ENCODE assay signal across 25 mouse cellular contexts in genomic region chr11:70288102-70288501, GRCm38 (mm10). TPM values are rescaled to one million over a fixed set of nuclear protein-coding genes. Genes with fewer than 3 reads are reported as not detected.
"Had no signal": no experiment of that assay in that cellular context is flagged by ENCODE, and none has a peak within 500 bp of the region (broad histone marks: within the 10 kb centered on the region; RNA-seq: fewer than 3 reads in every experiment).

No protein-coding gene starts in this region.

- H3K4me2 ChIP-seq: limb, embryonic 12.5 days; limb, embryonic 15.5 days; liver, embryonic 11.5 days; lung, embryonic 14.5 days; midbrain, embryonic 12.5 days; midbrain, embryonic 15.5 days; neural tube, embryonic 13.5 days had no signal

- H3K27ac ChIP-seq: kidney, postnatal 0 days; left cerebral cortex, adult 2 months; limb, embryonic 12.5 days; limb, embryonic 15.5 days; liver, embryonic 14.5 days; macrophage; midbrain, embryonic 12.5 days; midbrain, embryonic 15.5 days; neural tube, embryonic 13.5 days had no signal

- H3K9ac ChIP-seq: limb, embryonic 12.5 days; limb, embryonic 15.5 days; liver, embryonic 14.5 days; liver, postnatal 0 days; lung, embryonic 14.5 days; midbrain, embryonic 12.5 days; midbrain, embryonic 15.5 days; neural tube, embryonic 13.5 days had no signal

- H3K27me3 ChIP-seq: limb, embryonic 12.5 days; limb, embryonic 15.5 days; midbrain, embryonic 12.5 days; midbrain, embryonic 15.5 days; neural tube, embryonic 13.5 days had no signal

- H3K4me1 ChIP-seq: limb, embryonic 12.5 days; midbrain, embryonic 12.5 days; midbrain, embryonic 15.5 days; neural tube, embryonic 13.5 days had no signal

- H3K4me3 ChIP-seq: left cerebral cortex, adult 2 months; limb, embryonic 12.5 days; limb, embryonic 15.5 days; midbrain, embryonic 12.5 days; midbrain, embryonic 15.5 days; myocyte; neural tube, embryonic 13.5 days had no signal

- H3K9me3 ChIP-seq: limb, embryonic 12.5 days; limb, embryonic 15.5 days; midbrain, embryonic 12.5 days; midbrain, embryonic 15.5 days; neural tube, embryonic 13.5 days had no signal

- DNase-seq: kidney, adult 2 months; kidney, postnatal 25 days; layer of hippocampus, postnatal 36 days; left cerebral cortex, postnatal 4 days; liver, postnatal 0 days; lung, embryonic 14.5 days; retina, postnatal 1 day; right cerebral cortex, postnatal 25 days; thymus, adult 2 months; thymus, postnatal 14 days; thymus, postnatal 4 days had no signal

- ATAC-seq: intestine, postnatal 0 days; liver, postnatal 0 days; lung, postnatal 0 days; midbrain, embryonic 15.5 days had no signal

- H3K36me3 ChIP-seq: limb, embryonic 12.5 days; limb, embryonic 15.5 days; midbrain, embryonic 12.5 days; midbrain, embryonic 15.5 days; neural tube, embryonic 13.5 days had no signal

RNA-seq across cellular contexts. Expression of gene Alox12e, which starts 34.3 kb away (rescaled TPM):
- polyA plus RNA-seq: intestine, postnatal 0 days; kidney, adult 2 months; kidney, embryonic 14.5 days; limb, embryonic 12.5 days; liver, embryonic 11.5 days; liver, postnatal 0 days; lung, embryonic 14.5 days; macrophage; midbrain, embryonic 12.5 days; myocyte; neural tube, embryonic 13.5 days had no signal
